Mouse (Mus musculus) E14TG2a.4 (cell line): ENCODE results near the gene Itprip.
"Not testable (repeated sequence)": the region's sequence is repeated elsewhere in the genome, so short reads cannot be mapped to it uniquely, and the experiment has no call there.

Source experiments
- H3K27me3 ChIP-seq: 2 replicates; pipeline ENCODE4 v1.6.1; 2014; ENCODE audit warnings: low read length, control low read depth; ENCODE audit not compliant: insufficient read depth
- H3K36me3 ChIP-seq: 2 replicates; pipeline ENCODE4 v1.6.1; 2014; ENCODE audit warnings: low read length, control low read depth; ENCODE audit not compliant: insufficient read depth
- H3K4me1 ChIP-seq: replicated peaks from 2 replicates; pipeline ENCODE4 v1.6.1; 2014; ENCODE audit warnings: low read depth, low read length, control low read depth
- H3K4me3 ChIP-seq: replicated peaks from 2 replicates; pipeline ENCODE4 v1.5.1; 2014; ENCODE audit warnings: mild to moderate bottlenecking, low read length
- H3K9me3 ChIP-seq: 2 replicates; pipeline ENCODE4 v1.6.1; 2014; ENCODE audit warnings: low read length, control low read depth
- CTCF ChIP-seq: conservative IDR thresholded peaks from 2 replicates; pipeline ENCODE4 v1.5.1; 2014; ENCODE audit warnings: low read length
- NANOG ChIP-seq: IDR thresholded peaks from 2 replicates; pipeline ENCODE4 v1.6.1; 2014; ENCODE audit warnings: borderline replicate concordance, low read length, mixed read lengths
- POU5F1 ChIP-seq: IDR thresholded peaks from 2 replicates; pipeline ENCODE4 v1.6.1; 2014; ENCODE audit warnings: low read length, borderline replicate concordance

Gene Itprip

DNA sequence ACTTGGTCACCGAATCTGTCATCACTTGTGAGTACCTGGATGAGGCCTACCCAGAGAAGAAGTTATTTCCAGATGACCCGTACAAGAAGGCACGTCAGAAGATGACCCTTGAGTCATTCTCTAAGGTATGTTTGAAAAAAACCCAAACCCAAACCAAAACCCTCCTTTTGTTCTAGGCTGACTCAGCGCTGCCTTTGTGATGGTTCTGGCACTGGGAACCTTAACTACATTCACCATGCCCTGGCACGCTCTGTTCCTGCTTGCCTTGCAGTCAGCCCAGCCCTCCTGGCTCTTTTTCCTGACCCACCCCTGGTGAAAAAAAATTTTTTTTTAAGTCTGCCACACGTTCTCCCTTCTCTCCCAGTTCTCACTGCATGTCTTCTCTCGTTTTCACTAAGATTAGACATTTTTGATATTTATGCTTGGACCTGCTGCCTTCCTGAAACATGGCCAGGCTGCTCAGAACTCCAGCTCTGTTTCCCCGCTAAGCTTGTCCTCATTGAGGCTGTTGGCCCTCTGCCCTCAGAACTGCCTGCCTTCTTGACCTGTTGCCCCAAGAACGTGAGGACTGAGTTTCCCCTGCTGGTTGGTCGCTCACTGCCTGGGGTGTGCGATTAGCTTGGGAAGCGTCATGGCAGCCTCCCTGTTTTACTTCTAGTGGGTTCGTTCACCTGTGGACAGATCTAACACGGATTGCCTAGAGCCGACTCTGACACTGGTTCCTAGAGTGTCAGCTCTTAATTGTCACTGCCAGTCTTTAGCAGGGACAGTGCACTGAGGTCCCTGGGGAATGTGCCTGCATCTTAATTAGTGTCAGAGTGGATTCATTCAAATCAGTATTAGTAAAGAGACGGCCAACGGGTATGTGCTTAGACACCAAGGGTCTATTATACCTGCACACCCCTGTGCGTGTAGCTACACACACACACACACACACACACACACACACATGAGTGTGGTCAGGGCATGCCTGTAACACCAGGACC is 60.8 kb downstream of the Itprip start:
- Histone ChIP-seq H3K4me3 (no peak overlapping the region), H3K36me3 (peaks cover 25% of the 10 kb centered on the region), H3K4me1 (peaks cover 14% of the 10 kb centered on the region), H3K27me3 (peaks cover 29% of the 10 kb centered on the region), H3K9me3 (no peaks in the 10 kb centered on the region)
- TF ChIP-seq CTCF (no peak), POU5F1 (no peak), NANOG (no peak)

DNA sequence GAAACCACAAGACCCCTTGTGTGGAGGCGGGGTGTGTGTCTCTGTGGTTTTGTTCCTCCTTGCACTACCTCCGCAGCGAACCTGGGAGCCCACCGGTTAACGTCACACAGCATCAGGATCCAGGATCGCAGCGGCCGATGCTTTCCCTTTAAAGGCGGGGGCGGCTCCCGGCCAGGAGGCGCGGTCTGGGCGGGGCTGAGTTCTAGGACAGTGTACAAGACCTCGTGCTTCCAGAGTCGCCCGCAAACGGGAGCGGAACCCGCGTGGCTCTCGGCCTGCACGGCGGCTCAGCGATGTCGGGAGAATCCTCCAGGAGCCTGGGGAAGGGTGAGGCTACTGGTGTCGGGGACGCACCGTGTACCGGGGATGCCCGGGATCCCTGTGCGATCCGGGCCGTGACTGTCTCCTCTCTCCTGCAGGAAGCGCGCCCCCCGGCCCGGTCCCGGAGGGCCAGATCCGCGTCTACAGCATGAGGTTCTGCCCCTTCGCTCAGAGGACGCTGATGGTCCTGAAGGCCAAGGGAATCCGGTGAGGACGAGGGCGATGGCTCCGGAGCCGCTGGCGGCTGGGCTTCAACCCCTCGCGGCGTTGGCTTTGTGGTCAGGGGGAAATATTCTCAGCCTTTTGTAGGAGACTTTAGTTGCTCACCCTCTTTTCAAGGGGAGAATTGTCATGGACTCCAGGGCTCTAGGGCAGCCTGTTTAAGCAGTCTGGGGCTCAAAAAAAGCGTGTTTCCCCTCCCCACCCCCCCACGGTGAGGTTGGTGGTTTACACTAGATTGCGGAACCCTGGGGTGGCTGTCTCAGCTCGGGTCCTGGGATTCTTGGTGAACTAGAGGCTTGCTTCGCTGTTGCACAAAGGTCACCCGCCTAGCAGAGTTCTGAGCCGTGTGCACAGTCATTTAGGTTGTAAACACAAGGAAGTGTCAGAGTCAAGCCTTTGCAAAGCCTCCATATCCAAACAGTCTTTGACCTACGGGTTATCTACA is 64.0 kb downstream of the Itprip start, which contains the start of gene Gsto1:
Gsto1 (plus strand) TSS at position 175 of the 988 bp plus-strand sequence.
- Histone ChIP-seq H3K27me3 (peaks cover 31% of the 10 kb centered on the region), H3K4me1 (peaks cover 14% of the 10 kb centered on the region), H3K9me3 (peaks cover 8% of the 10 kb centered on the region), H3K36me3 (peaks cover 18% of the 10 kb centered on the region), H3K4me3 (peak within 1 kb of the TSS; percentile 82)
- TF ChIP-seq POU5F1 (no peak), NANOG (no peak), CTCF (no peak)

DNA sequence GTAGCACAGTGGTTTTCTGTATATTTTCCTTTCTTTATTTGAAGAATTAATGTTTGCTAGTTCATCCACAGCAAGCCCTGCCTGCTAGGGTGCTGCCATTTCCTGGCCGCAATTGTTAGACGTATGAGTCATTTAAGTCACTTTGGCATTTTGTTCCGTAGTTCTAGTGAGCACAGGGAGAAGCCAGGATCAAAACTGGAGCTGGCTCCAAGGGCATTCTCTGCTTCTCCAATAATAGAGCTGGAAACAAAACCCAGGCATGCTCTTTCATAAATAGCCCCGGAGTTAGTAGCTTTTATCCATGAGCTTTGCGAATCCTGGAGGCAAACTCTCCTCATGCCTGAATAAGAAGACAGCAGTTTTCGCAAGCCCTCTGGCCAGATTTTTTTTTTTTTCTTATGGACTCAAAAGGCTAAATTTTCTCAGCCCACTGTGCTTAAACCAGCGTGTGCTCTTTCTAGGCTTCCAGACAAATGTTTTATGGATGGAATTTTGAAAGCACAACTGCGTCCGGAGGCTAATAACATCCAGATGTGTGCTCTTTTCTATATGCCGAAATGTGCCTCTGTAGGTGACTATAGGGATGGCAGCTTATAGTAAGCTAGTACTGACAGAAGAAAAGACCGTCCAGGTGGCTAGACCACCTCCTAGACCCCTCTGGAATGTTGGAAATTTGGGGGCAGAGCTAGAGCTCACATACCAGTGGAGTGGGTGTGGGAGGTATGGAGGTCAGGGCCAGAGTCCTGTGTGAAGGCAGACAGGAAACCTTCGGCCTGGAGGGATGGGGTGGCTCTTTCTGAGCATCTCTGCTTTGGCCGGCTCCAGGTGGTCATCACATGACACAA is 64.9 kb downstream of the Itprip start:
- Histone ChIP-seq H3K4me1 (peaks cover 14% of the 10 kb centered on the region), H3K4me3 (peak overlapping the region; percentile 82), H3K27me3 (peaks cover 31% of the 10 kb centered on the region), H3K36me3 (peaks cover 9% of the 10 kb centered on the region), H3K9me3 (peaks cover 17% of the 10 kb centered on the region)
- peak; percentile 20 for TF ChIP-seq CTCF
- TF ChIP-seq POU5F1 = no peak
- TF ChIP-seq NANOG = no peak

DNA sequence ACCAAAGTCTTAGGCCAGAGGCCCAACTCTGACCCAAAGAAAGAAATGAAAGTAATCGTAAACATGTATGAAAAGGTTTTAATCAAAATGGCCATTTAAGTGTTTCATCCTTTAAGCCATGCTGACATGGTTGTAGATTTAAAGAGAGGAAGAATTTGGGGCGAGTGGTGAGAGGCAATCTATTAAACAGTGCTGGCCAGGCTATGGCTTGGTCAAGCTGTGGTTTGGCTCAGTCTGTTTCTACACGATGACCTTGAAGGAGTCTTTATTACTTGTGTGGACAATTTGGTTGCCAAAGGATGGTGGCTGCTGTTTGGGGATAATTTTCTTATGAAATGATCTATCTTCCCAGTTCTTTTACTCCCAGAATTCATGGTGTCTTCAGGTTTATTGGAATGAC is 66.0 kb downstream of the Itprip start:
- Histone ChIP-seq H3K9me3 (peaks cover 19% of the 10 kb centered on the region), H3K4me3 (no peak overlapping the region), H3K4me1 (peaks cover 14% of the 10 kb centered on the region), H3K36me3 (no peaks in the 10 kb centered on the region), H3K27me3 (peaks cover 31% of the 10 kb centered on the region)
- no peak for TF ChIP-seq CTCF

DNA sequence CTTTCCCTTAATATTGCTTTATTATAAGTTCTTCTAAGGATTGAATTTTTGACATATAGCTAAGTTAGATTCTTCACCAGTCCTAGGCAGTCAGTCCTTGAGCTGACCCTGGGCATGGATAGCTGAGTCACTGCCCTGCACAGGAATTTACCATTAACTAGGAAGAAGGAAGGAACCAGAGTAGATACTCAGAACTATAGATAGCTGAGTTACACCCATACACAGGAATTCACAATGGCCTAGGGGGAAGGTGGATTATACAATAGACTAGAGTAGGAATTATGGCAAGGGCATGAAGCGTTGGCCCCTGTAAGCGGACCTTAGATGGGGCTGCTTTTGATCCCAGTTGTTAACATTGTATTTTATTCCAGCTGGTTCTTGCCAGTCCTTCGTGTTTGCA is 67.0 kb downstream of the Itprip start:
- Histone ChIP-seq H3K27me3 (peaks cover 31% of the 10 kb centered on the region), H3K9me3 (peaks cover 19% of the 10 kb centered on the region), H3K4me1 (peaks cover 14% of the 10 kb centered on the region)
- not testable (repeated sequence) for H3K4me3 ChIP-seq, H3K36me3 ChIP-seq

DNA sequence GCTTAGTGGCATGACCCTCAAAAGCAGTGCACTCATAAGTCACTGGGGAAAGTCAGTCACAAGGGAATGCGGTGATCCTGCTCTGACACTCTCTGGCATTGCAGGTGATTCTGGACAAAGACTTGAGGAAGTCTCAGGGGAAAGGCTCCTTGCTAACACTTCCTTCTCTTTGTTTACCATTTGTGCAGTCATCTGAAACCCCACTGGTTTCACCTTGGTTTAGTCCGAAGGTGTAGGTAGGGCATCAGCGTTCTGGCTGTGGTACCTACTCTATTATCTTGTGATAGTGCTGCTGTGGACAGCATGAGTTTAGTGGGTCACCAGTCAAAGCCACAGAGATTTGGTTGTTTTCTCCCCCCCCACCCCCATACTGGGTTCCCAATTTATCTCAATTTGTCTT is 69.4 kb downstream of the Itprip start:
- peaks cover 19% of the 10 kb centered on the region for H3K9me3 ChIP-seq

More for the DNA sequence above, 69.4 kb downstream of the Itprip start:
- H3K4me3 ChIP-seq = no peak overlapping the region
- peaks cover 5% of the 10 kb centered on the region for H3K4me1 ChIP-seq
- H3K36me3 ChIP-seq = no peaks in the 10 kb centered on the region
- TF ChIP-seq NANOG (no peak), POU5F1 (no peak)
- peaks cover 13% of the 10 kb centered on the region for H3K27me3 ChIP-seq
